Mouse (Mus musculus) hindbrain, embryonic 15.5 days (tissue): ENCODE measurements around the gene Cdca8. TPM values are rescaled to one million over a fixed set of nuclear protein-coding genes. Genes with fewer than 3 reads are reported as not detected.

Source experiments
- ATAC-seq: fragments of 200-750 bp; cut with Nextera tagmentation; 2 replicates; pipeline ENCODE4 v1.8.0; 2017; ENCODE audit warnings: low read depth, moderate number of reproducible peaks, moderate TSS enrichment; ENCODE audit not compliant: low FRiP score
- H3K27ac ChIP-seq: fragments of 300-500 bp; sonication (generic); replicated peaks from 2 replicates; pipeline ENCODE4 v1.5.1; 2015; ENCODE audit warnings: mild to moderate bottlenecking, inconsistent platforms
- H3K27me3 ChIP-seq: fragments of 300-500 bp; sonication (generic); 2 replicates; pipeline ENCODE4 v1.6.1; 2015; ENCODE audit warnings: control low read depth, inconsistent platforms
- H3K36me3 ChIP-seq: fragments of 300-500 bp; sonication (generic); 2 replicates; pipeline ENCODE4 v1.6.1; 2015; ENCODE audit warnings: control low read depth, inconsistent platforms
- H3K4me1 ChIP-seq: fragments of 300-500 bp; sonication (generic); replicated peaks from 2 replicates; pipeline ENCODE4 v1.6.1; 2015; ENCODE audit warnings: control low read depth, inconsistent platforms
- H3K4me2 ChIP-seq: fragments of 300-500 bp; sonication (generic); 2 replicates; pipeline ENCODE4 v1.6.1; 2015; ENCODE audit warnings: moderate library complexity, mild to moderate bottlenecking, inconsistent platforms
- H3K4me3 ChIP-seq: fragments of 300-500 bp; sonication (generic); 2 replicates; pipeline ENCODE4 v1.5.1; 2015; ENCODE audit warnings: mild to moderate bottlenecking, inconsistent platforms
- H3K9ac ChIP-seq: fragments of 300-500 bp; sonication (generic); 2 replicates; pipeline ENCODE4 v1.6.1; 2015; ENCODE audit warnings: inconsistent platforms
- H3K9me3 ChIP-seq: fragments of 300-500 bp; sonication (generic); 2 replicates; pipeline ENCODE4 v1.6.1; 2016; ENCODE audit warnings: control low read depth, inconsistent platforms
- WGBS: fragments of 180-500 bp; shearing (Covaris S2); methylation state at CpG from one replicate; pipeline ENCODE4 v1.1.7; 2015; 5-methylcytosine and 5-hydroxymethylcytosine counted together
- polyA plus RNA-seq: library from polyadenylated mRNA; unstranded; fragments of >200 nt; fragmentation: Nextera tagmentation; extraction: Ambion mirVana; gene quantifications from 2 replicates; pipeline ENCODE4 v1.2.1, GENCODE M21; 2015

Gene Cdca8
- polyA plus RNA-seq, 1 experiment from 2014 or later: 37.1 TPM

GRCm38 (mm10) chr4:124949488-124949887 is 10.4 kb upstream of the Cdca8 start:
- H3K4me2 ChIP-seq: no peak overlapping the region
- no peaks in the 10 kb centered on the region for H3K9me3 ChIP-seq
- no peaks in the 10 kb centered on the region for H3K27me3 ChIP-seq
- no peaks in the 10 kb centered on the region for H3K4me1 ChIP-seq
- H3K36me3 ChIP-seq: no peaks in the 10 kb centered on the region
- WGBS: 78% methylated on average over 3 of the region's 3 CpGs
- no peak overlapping the region for H3K27ac ChIP-seq
- H3K9ac ChIP-seq: no peak overlapping the region
- ATAC-seq: peak; percentile 48
- H3K4me3 ChIP-seq: no peak overlapping the region

DNA sequence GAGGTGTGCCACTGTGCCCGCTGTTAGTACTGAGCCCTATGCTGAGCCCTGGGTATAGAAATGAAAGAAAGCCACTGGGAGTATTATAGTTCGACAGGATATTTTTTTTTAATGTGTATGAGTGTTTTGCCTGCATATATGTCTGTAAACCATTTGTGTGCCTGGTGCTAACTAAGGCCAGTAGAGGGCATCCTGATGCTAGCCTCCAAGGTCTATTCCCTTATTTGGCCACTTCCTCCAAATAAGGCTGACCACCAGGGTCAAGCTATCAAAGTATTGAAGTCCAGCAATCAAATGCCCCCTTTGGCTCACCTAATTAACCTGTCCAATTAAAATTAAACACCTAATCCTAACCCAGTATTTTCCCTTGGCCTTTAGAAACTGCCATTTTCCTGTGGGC is 5.8 kb upstream of the Cdca8 start:
- 68% methylated on average over 2 of the region's 2 CpGs for WGBS
- H3K4me3 ChIP-seq: no peak overlapping the region
- H3K36me3 ChIP-seq: peaks cover 8% of the 10 kb centered on the region; the same call in 1 of the 2 replicates
- no peaks in the 10 kb centered on the region for H3K9me3 ChIP-seq
- no peak overlapping the region for H3K9ac ChIP-seq
- no peak overlapping the region for H3K4me2 ChIP-seq
- H3K27ac ChIP-seq: no peak overlapping the region
- H3K4me1 ChIP-seq: no peaks in the 10 kb centered on the region
- H3K27me3 ChIP-seq: no peaks in the 10 kb centered on the region
- no peak for ATAC-seq

- Histone ChIP-seq H3K4me2 (no peak overlapping the region), H3K9me3 (no peaks in the 10 kb centered on the region), H3K4me3 (no peak overlapping the region), H3K4me1 (no peaks in the 10 kb centered on the region), H3K27ac (no peak overlapping the region), H3K27me3 (no peaks in the 10 kb centered on the region), H3K9ac (no peak overlapping the region), H3K36me3 (peaks cover 11% of the 10 kb centered on the region; the same call in 1 of the 2 replicates)
- 86% methylated on average over 5 of the region's 5 CpGs for WGBS
- no peak for ATAC-seq
These were observed 4.7 kb upstream of the Cdca8 start for GRCm38 (mm10) chr4:124943781-124944180.

DNA sequence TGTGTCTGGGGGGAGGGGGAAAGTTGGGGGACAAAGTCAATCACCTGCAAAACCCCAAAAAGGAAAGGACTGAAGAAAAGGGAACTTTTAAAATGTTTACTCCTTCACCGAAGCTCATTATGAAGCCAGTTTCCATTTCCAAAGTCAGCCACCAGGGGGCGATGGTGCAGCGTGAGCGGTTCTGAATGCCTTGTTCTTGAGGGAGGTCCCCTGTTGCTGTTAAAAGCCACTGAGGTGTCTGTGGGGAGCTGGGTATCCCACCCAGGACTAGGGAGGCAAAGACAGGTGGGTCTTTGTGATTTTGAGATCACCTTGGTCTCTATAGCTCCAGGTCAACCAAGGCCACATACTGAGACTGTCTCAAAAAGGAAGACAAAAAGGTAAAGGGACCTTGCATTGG is 3.9 kb upstream of the Cdca8 start:
- Histone ChIP-seq H3K27ac (no peak overlapping the region), H3K4me2 (no peak overlapping the region), H3K9ac (no peak overlapping the region), H3K27me3 (no peaks in the 10 kb centered on the region), H3K9me3 (no peaks in the 10 kb centered on the region), H3K36me3 (peaks cover 11% of the 10 kb centered on the region; the same call in 1 of the 2 replicates), H3K4me3 (no peak overlapping the region), H3K4me1 (peaks cover 1% of the 10 kb centered on the region; the same call in 1 of the 2 replicates)
- ATAC-seq: no peak
- 9% methylated on average over 4 of the region's 4 CpGs for whole genome bisulfite sequencing

- ATAC-seq: peak; percentile 99
- H3K9ac ChIP-seq: peak within 1 kb of the TSS; percentile 71
- H3K4me2 ChIP-seq: peak within 1 kb of the TSS; percentile 98
- no peaks in the 10 kb centered on the region for H3K27me3 ChIP-seq
- WGBS: under 1% methylated on average over 52 of the region's 52 CpGs
- 0 out of 2 replicates have a peak, but pooled peaks cover 3% of the 10 kb centered on the region for H3K36me3 ChIP-seq
- no peaks in the 10 kb centered on the region for H3K9me3 ChIP-seq
- H3K27ac ChIP-seq: no peak within 1 kb of the TSS; the same call in 1 of the 2 replicates
- H3K4me1 ChIP-seq: peaks cover 21% of the 10 kb centered on the region
- H3K4me3 ChIP-seq: peak within 1 kb of the TSS; percentile 95
These were observed 2.3 kb downstream of the Cdca8 start, which contains the start of gene 9930104L06Rik for GRCm38 (mm10) chr4:124936613-124937471. Gene 9930104L06Rik (plus strand): TSS chr4:124937048.

DNA sequence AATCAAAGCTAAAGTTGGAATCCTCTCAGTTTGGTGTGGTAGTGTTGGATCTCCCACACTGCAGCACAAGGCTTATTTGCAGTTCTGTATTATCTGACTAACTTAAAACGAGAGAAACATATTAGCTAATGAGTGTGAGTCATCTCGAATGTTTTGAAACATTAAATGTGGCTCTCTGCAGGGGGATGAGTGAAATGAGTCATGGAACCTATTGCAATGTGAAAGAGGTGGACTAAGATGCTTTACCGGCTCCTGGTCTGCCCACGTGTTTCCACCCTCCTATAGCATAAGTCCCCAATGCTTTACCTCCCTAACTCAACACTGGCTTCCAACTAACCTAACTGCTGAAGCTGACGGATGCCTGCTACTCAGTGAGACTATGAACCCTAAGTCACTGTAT is 11.0 kb downstream of the Cdca8 start:
- Histone ChIP-seq H3K9me3 (no peaks in the 10 kb centered on the region), H3K4me2 (no peak overlapping the region), H3K4me1 (no peaks in the 10 kb centered on the region), H3K4me3 (no peak overlapping the region), H3K27ac (no peak overlapping the region), H3K9ac (no peak overlapping the region), H3K36me3 (0 out of 2 replicates have a peak, but pooled peaks cover 5% of the 10 kb centered on the region), H3K27me3 (no peaks in the 10 kb centered on the region)
- no peak for ATAC-seq
- 92% methylated on average over 5 of the region's 5 CpGs for WGBS

GRCm38 (mm10) chr4:124905971-124906822 is 32.9 kb downstream of the Cdca8 start:
- WGBS: 6% methylated on average over 21 of the region's 21 CpGs
- Histone ChIP-seq H3K9ac (peak overlapping the region; percentile 17; the same call in 1 of the 2 replicates), H3K36me3 (no peaks in the 10 kb centered on the region), H3K9me3 (no peaks in the 10 kb centered on the region), H3K4me3 (peak overlapping the region; percentile 16), H3K27ac (peak overlapping the region; percentile 58), H3K4me2 (peak overlapping the region; percentile 46), H3K27me3 (no peaks in the 10 kb centered on the region), H3K4me1 (peaks cover 15% of the 10 kb centered on the region)
- peak; percentile 78 for ATAC-seq

DNA sequence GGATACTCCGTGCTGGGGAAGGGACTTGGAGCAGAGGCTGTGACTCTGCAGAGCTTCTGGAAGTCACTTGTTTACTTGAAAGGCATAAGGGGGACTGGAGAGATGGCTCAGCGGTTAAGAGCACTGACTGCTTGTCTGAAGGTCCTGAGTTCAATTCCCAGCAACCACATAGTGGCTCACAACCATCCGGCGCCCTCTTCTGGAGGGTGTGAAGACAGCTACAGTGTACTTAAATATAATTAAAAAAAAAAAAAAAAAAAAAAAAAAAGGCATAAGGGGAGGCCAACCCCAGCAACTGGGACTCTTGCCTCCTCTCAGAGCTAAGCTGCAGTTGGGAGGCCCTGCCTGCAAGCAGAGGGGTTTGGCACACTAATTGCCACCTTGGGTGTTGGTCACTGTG is 33.7 kb downstream of the Cdca8 start:
- ATAC-seq: no peak
- H3K36me3 ChIP-seq: no peaks in the 10 kb centered on the region
- H3K27ac ChIP-seq: no peak overlapping the region
- 68% methylated on average over 4 of the region's 4 CpGs for WGBS
- H3K4me2 ChIP-seq: no peak overlapping the region
- no peak overlapping the region for H3K9ac ChIP-seq
- H3K4me1 ChIP-seq: peaks cover 15% of the 10 kb centered on the region
- H3K4me3 ChIP-seq: no peak overlapping the region
- H3K27me3 ChIP-seq: no peaks in the 10 kb centered on the region
- H3K9me3 ChIP-seq: no peaks in the 10 kb centered on the region

DNA sequence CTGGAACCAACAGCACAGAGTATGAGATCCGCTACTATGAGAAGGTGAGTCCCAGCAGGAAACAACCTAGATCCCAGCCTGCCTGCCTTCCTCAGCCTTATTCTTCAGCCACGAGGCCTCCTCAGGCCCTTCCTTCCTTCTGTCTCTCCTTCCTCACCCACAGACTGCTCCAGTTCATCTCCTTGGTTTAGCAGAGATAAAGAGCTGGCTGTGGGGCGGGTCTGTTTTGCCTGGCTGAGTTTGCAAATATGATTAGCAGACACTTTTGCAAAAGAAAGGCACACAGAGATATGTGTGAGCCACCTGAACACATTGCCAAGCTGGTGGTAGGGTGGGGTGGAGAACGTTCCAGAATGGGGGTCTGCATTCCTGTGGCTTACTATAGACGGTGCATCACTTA is 39.2 kb downstream of the Cdca8 start:
- Histone ChIP-seq H3K4me1 (peaks cover 8% of the 10 kb centered on the region), H3K4me3 (no peak overlapping the region), H3K9ac (no peak overlapping the region), H3K27ac (no peak overlapping the region), H3K4me2 (no peak overlapping the region), H3K9me3 (no peaks in the 10 kb centered on the region), H3K36me3 (no peaks in the 10 kb centered on the region), H3K27me3 (peaks cover 12% of the 10 kb centered on the region; the same call in 1 of the 2 replicates)
- 59% methylated on average over 5 of the region's 5 CpGs for WGBS
- ATAC-seq: no peak

DNA sequence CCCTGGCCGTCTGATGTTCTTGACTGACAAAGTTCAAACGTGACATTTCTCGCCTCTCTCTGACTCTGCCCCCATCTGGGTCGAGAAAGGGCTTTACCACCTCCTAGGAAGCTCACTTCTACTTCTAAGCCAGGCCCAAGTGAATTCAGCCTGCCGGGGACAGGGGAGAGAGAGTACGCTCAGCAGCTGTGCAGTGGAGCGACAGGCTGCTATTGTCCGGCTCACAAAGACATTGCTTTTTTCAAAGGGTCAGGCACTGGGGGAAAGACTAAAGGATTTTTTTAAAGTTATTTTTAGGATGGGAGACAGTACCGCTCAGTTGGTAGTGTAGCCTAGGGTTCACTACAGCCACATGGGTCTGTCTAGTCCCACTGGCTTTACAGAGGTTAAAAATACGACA is 40.7 kb downstream of the Cdca8 start:
- no peak overlapping the region for H3K4me3 ChIP-seq
- H3K4me2 ChIP-seq: no peak overlapping the region
- no peak overlapping the region for H3K27ac ChIP-seq
- no peaks in the 10 kb centered on the region for H3K9me3 ChIP-seq
- WGBS: 18% methylated on average over 10 of the region's 10 CpGs
- H3K27me3 ChIP-seq: peaks cover 12% of the 10 kb centered on the region; the same call in 1 of the 2 replicates
- H3K9ac ChIP-seq: no peak overlapping the region
- H3K36me3 ChIP-seq: no peaks in the 10 kb centered on the region
- peaks cover 22% of the 10 kb centered on the region for H3K4me1 ChIP-seq
- ATAC-seq: no peak

- 2% methylated on average over 74 of the region's 83 CpGs for WGBS
- H3K9me3 ChIP-seq: no peaks in the 10 kb centered on the region
- peaks cover 26% of the 10 kb centered on the region for H3K27me3 ChIP-seq
- H3K4me1 ChIP-seq: peaks cover 25% of the 10 kb centered on the region
- H3K4me2 ChIP-seq: peak overlapping the region; percentile 76
- peak; percentile 89 for ATAC-seq
- 0 out of 2 replicates have a peak overlapping the region, but pooled peaks have one; percentile 36 for H3K27ac ChIP-seq
- H3K4me3 ChIP-seq: peak overlapping the region; percentile 48
- H3K36me3 ChIP-seq: no peaks in the 10 kb centered on the region
- H3K9ac ChIP-seq: peak overlapping the region; percentile 47
These were observed 44.3 kb downstream of the Cdca8 start for GRCm38 (mm10) chr4:124894508-124895428.
